Mouse (Mus musculus) lung, embryonic 15.5 days (tissue): Measurements from ENCODE around the gene Dmbx1. TPM values are rescaled to one million over a fixed set of nuclear protein-coding genes. Genes with fewer than 3 reads are reported as not detected.

Source experiments
- ATAC-seq: fragments of 200-750 bp; cut with Nextera tagmentation; 2 replicates; pipeline ENCODE4 v1.8.0; 2017; ENCODE audit warnings: moderate number of reproducible peaks, borderline replicate concordance; ENCODE audit not compliant: low FRiP score, low TSS enrichment; ENCODE audit errors: extremely low read depth
- H3K27ac ChIP-seq: fragments of 300-500 bp; sonication (generic); 2 replicates; pipeline ENCODE4 v1.5.1; 2015; ENCODE audit warnings: moderate library complexity, mild to moderate bottlenecking, inconsistent platforms
- H3K27me3 ChIP-seq: fragments of 300-500 bp; sonication (generic); 2 replicates; pipeline ENCODE4 v1.6.1; 2015; ENCODE audit warnings: inconsistent platforms
- H3K36me3 ChIP-seq: fragments of 300-500 bp; sonication (generic); 2 replicates; pipeline ENCODE4 v1.6.1; 2015; ENCODE audit warnings: inconsistent platforms
- H3K4me1 ChIP-seq: fragments of 300-500 bp; sonication (generic); 2 replicates; pipeline ENCODE4 v1.6.1; 2015; ENCODE audit warnings: inconsistent platforms
- H3K4me2 ChIP-seq: fragments of 300-500 bp; sonication (generic); 2 replicates; pipeline ENCODE4 v1.6.1; 2015; ENCODE audit warnings: inconsistent platforms, mild to moderate bottlenecking, moderate library complexity
- H3K4me3 ChIP-seq: fragments of 300-500 bp; sonication (generic); 2 replicates; pipeline ENCODE4 v1.5.1; 2015; ENCODE audit warnings: mild to moderate bottlenecking, inconsistent platforms
- H3K9ac ChIP-seq: fragments of 300-500 bp; sonication (generic); 2 replicates; pipeline ENCODE4 v1.6.1; 2015; ENCODE audit warnings: inconsistent platforms
- H3K9me3 ChIP-seq: fragments of 300-500 bp; sonication (generic); 2 replicates; pipeline ENCODE4 v1.6.1; 2016; ENCODE audit warnings: inconsistent platforms
- WGBS: fragments of 180-500 bp; shearing (Covaris S2); methylation state at CpG from one replicate; pipeline ENCODE4 v1.1.7; 2015; 5-methylcytosine and 5-hydroxymethylcytosine counted together
- polyA plus RNA-seq: library from polyadenylated mRNA; unstranded; fragments of >200 nt; fragmentation: Nextera tagmentation; extraction: Ambion mirVana; gene quantifications from 2 replicates; pipeline ENCODE4 v1.2.1, GENCODE M21; 2015

Dmbx1 gene
- polyA plus RNA-seq, 1 experiment from 2014 or later = 0.05 TPM

- 72% methylated on average over 3 of the region's 3 CpGs for WGBS
- peaks cover 37% of the 10 kb centered on the region for H3K27me3 ChIP-seq
- no peak for ATAC-seq
- no peak overlapping the region for H3K9ac ChIP-seq
- H3K4me2 ChIP-seq = no peak overlapping the region
- H3K4me3 ChIP-seq = no peak overlapping the region
- no peaks in the 10 kb centered on the region for H3K36me3 ChIP-seq
- no peaks in the 10 kb centered on the region; the same call in 1 of the 2 replicates for H3K4me1 ChIP-seq
- H3K9me3 ChIP-seq = no peaks in the 10 kb centered on the region
- no peak overlapping the region for H3K27ac ChIP-seq
These were observed 32.9 kb downstream of the Dmbx1 start for GRCm38 (mm10) chr4:115906791-115907190.

- 14% methylated on average over 7 of the region's 7 CpGs for WGBS
- Histone ChIP-seq H3K4me1 (no peaks in the 10 kb centered on the region; the same call in 1 of the 2 replicates), H3K4me2 (no peak overlapping the region), H3K4me3 (no peak overlapping the region), H3K27me3 (peaks cover 44% of the 10 kb centered on the region), H3K27ac (no peak overlapping the region), H3K36me3 (no peaks in the 10 kb centered on the region), H3K9me3 (no peaks in the 10 kb centered on the region), H3K9ac (no peak overlapping the region)
- no peak for ATAC-seq
These were observed 34.0 kb downstream of the Dmbx1 start for GRCm38 (mm10) chr4:115905701-115906100.

GRCm38 (mm10) chr4:115904375-115904774 is 35.4 kb downstream of the Dmbx1 start:
- 19% methylated on average over 12 of the region's 12 CpGs for WGBS
- Histone ChIP-seq H3K4me1 (no peaks in the 10 kb centered on the region; the same call in 1 of the 2 replicates), H3K9ac (no peak overlapping the region), H3K36me3 (no peaks in the 10 kb centered on the region), H3K4me2 (no peak overlapping the region), H3K27me3 (peaks cover 56% of the 10 kb centered on the region), H3K4me3 (no peak overlapping the region), H3K9me3 (no peaks in the 10 kb centered on the region), H3K27ac (no peak overlapping the region)
- no peak for ATAC-seq

GRCm38 (mm10) chr4:115902816-115903215 is 36.9 kb downstream of the Dmbx1 start:
- Histone ChIP-seq H3K4me3 (no peak overlapping the region), H3K9me3 (no peaks in the 10 kb centered on the region), H3K9ac (no peak overlapping the region), H3K27ac (no peak overlapping the region), H3K4me2 (no peak overlapping the region), H3K36me3 (no peaks in the 10 kb centered on the region), H3K4me1 (peaks cover 8% of the 10 kb centered on the region; the same call in 1 of the 2 replicates), H3K27me3 (peaks cover 72% of the 10 kb centered on the region)
- 15% methylated on average over 5 of the region's 5 CpGs for WGBS
- no peak for ATAC-seq

- Histone ChIP-seq H3K36me3 (no peaks in the 10 kb centered on the region), H3K9ac (peak overlapping the region; percentile 16; the same call in 1 of the 2 replicates), H3K27ac (no peak overlapping the region), H3K27me3 (peaks cover 68% of the 10 kb centered on the region), H3K4me2 (peak overlapping the region; percentile 80), H3K4me1 (peaks cover 9% of the 10 kb centered on the region; the same call in 1 of the 2 replicates), H3K9me3 (no peaks in the 10 kb centered on the region), H3K4me3 (peak overlapping the region; percentile 37)
- WGBS = 1% methylated on average over 55 of the region's 56 CpGs
- ATAC-seq = 0 out of 2 replicates have a peak, but pooled peaks have one; percentile 36
These were observed 41.7 kb downstream of the Dmbx1 start for GRCm38 (mm10) chr4:115897901-115898631.

GRCm38 (mm10) chr4:115894281-115894680 is 45.4 kb downstream of the Dmbx1 start:
- 5% methylated on average over 3 of the region's 3 CpGs for WGBS
- H3K27me3 ChIP-seq = peaks cover 72% of the 10 kb centered on the region
- ATAC-seq = no peak
- H3K4me3 ChIP-seq = no peak overlapping the region
- peaks cover 16% of the 10 kb centered on the region for H3K4me1 ChIP-seq
- no peaks in the 10 kb centered on the region for H3K36me3 ChIP-seq
- no peak overlapping the region for H3K9ac ChIP-seq
- no peak overlapping the region for H3K27ac ChIP-seq
- H3K4me2 ChIP-seq = no peak overlapping the region
- no peaks in the 10 kb centered on the region for H3K9me3 ChIP-seq

- H3K4me1 ChIP-seq = peaks cover 8% of the 10 kb centered on the region
- no peaks in the 10 kb centered on the region for H3K36me3 ChIP-seq
- no peaks in the 10 kb centered on the region for H3K9me3 ChIP-seq
- H3K9ac ChIP-seq = no peak within 1 kb of the TSS
- 1% methylated on average over 31 of the region's 31 CpGs for WGBS
- peak within 1 kb of the TSS; percentile 7; the same call in 1 of the 2 replicates for H3K4me3 ChIP-seq
- no peak for ATAC-seq
- peaks cover 36% of the 10 kb centered on the region for H3K27me3 ChIP-seq
- H3K4me2 ChIP-seq = peak within 1 kb of the TSS; percentile 46
- no peak within 1 kb of the TSS for H3K27ac ChIP-seq
These were observed 49.2 kb downstream of the Dmbx1 start, which contains the start of gene 6430628N08Rik for GRCm38 (mm10) chr4:115890553-115890952. TSS of gene 6430628N08Rik (plus strand) at chr4:115890665.

- Histone ChIP-seq H3K27ac (no peak overlapping the region), H3K4me2 (peak overlapping the region; percentile 46), H3K27me3 (peaks cover 32% of the 10 kb centered on the region), H3K4me3 (peak overlapping the region; percentile 7; the same call in 1 of the 2 replicates), H3K9me3 (no peaks in the 10 kb centered on the region), H3K4me1 (peaks cover 8% of the 10 kb centered on the region), H3K9ac (no peak overlapping the region), H3K36me3 (no peaks in the 10 kb centered on the region)
- ATAC-seq = no peak
- WGBS = 9% methylated on average over 6 of the region's 6 CpGs
These were observed 49.7 kb downstream of the Dmbx1 start for GRCm38 (mm10) chr4:115890066-115890465.

- 23% methylated on average over 1 of the region's 1 CpGs for WGBS
- H3K4me2 ChIP-seq = no peak overlapping the region
- peaks cover 27% of the 10 kb centered on the region for H3K27me3 ChIP-seq
- H3K4me3 ChIP-seq = no peak overlapping the region
- no peak for ATAC-seq
- H3K4me1 ChIP-seq = peaks cover 8% of the 10 kb centered on the region
- no peaks in the 10 kb centered on the region for H3K9me3 ChIP-seq
- no peak overlapping the region for H3K9ac ChIP-seq
- H3K36me3 ChIP-seq = no peaks in the 10 kb centered on the region
- no peak overlapping the region for H3K27ac ChIP-seq
These were observed 52.9 kb downstream of the Dmbx1 start for GRCm38 (mm10) chr4:115886875-115887274.

- H3K9ac ChIP-seq = no peak overlapping the region
- whole genome bisulfite sequencing = 60% methylated on average over 3 of the region's 3 CpGs
- no peaks in the 10 kb centered on the region for H3K36me3 ChIP-seq
- H3K9me3 ChIP-seq = no peaks in the 10 kb centered on the region
- H3K4me3 ChIP-seq = no peak overlapping the region
- ATAC-seq = no peak
- H3K4me1 ChIP-seq = peaks cover 7% of the 10 kb centered on the region
- peaks cover 17% of the 10 kb centered on the region for H3K27me3 ChIP-seq
- no peak overlapping the region for H3K27ac ChIP-seq
- no peak overlapping the region for H3K4me2 ChIP-seq
These were observed 53.9 kb downstream of the Dmbx1 start for GRCm38 (mm10) chr4:115885846-115886245.

- Histone ChIP-seq H3K27ac (no peak within 1 kb of the TSS), H3K9ac (no peak within 1 kb of the TSS), H3K4me2 (no peak within 1 kb of the TSS), H3K4me1 (no peaks in the 10 kb centered on the region), H3K4me3 (no peak within 1 kb of the TSS), H3K36me3 (no peaks in the 10 kb centered on the region), H3K27me3 (no peaks in the 10 kb centered on the region), H3K9me3 (no peaks in the 10 kb centered on the region)
- ATAC-seq = no peak
- WGBS = 70% methylated on average over 6 of the region's 6 CpGs
These were observed 55.7 kb downstream of the Dmbx1 start, which contains the start of gene Kncn for GRCm38 (mm10) chr4:115884022-115884421. TSS of gene Kncn (plus strand) at chr4:115884400.

GRCm38 (mm10) chr4:115882195-115882594 is 57.5 kb downstream of the Dmbx1 start:
- no peak overlapping the region for H3K27ac ChIP-seq
- H3K9me3 ChIP-seq = no peaks in the 10 kb centered on the region
- H3K9ac ChIP-seq = no peak overlapping the region
- no peak overlapping the region for H3K4me2 ChIP-seq
- no peak for ATAC-seq
- H3K36me3 ChIP-seq = no peaks in the 10 kb centered on the region
- 49% methylated on average over 4 of the region's 4 CpGs for WGBS
- 0 out of 2 replicates have a peak, but pooled peaks cover 7% of the 10 kb centered on the region for H3K4me1 ChIP-seq
- no peak overlapping the region for H3K4me3 ChIP-seq
- H3K27me3 ChIP-seq = no peaks in the 10 kb centered on the region
